Mouse (Mus musculus): Measurements from ENCODE around the gene Trpm4. TPM values are rescaled to one million over a fixed set of nuclear protein-coding genes. Genes with fewer than 3 reads are reported as not detected.

The Trpm4 gene
- polyA plus RNA-seq, 1 experiment from 2014 or later, result 15.7 TPM

GRCm38 (mm10) chr7:45328841-45329475 is 4.6 kb downstream of the Trpm4 start:
- no peak for DNase-seq
- TF ChIP-seq CTCF (IDR thresholded peaks at IDR 0.05; ENCODE audit: low read depth), result no peak
- Histone ChIP-seq H3K27ac (ENCODE audit: low read depth) (no peak overlapping the region), H3K9ac (no peak overlapping the region), H3K36me3 (ENCODE audit: insufficient read depth) (peaks cover 9% of the 10 kb centered on the region), H3K27me3 (ENCODE audit: insufficient read depth, low read length) (no peaks in the 10 kb centered on the region), H3K9me3 (ENCODE audit: low read depth, low read length) (no peaks in the 10 kb centered on the region), H3K4me2 (no peak overlapping the region), H3K4me1 (ENCODE audit: insufficient read depth) (peaks cover 9% of the 10 kb centered on the region), H3K4me3 (ENCODE audit: low read depth, low read length) (no peak overlapping the region)
- no peak for ATAC-seq (ENCODE audit: insufficient read depth)
- WGBS, result 79% methylated on average over 13 of the region's 13 CpGs

- Histone ChIP-seq H3K9ac (no peak overlapping the region), H3K4me3 (ENCODE audit: low read depth, low read length) (no peak overlapping the region), H3K4me2 (no peak overlapping the region), H3K27ac (ENCODE audit: low read depth) (no peak overlapping the region), H3K9me3 (ENCODE audit: low read depth, low read length) (no peaks in the 10 kb centered on the region), H3K4me1 (ENCODE audit: insufficient read depth) (no peaks in the 10 kb centered on the region), H3K27me3 (ENCODE audit: insufficient read depth, low read length) (no peaks in the 10 kb centered on the region), H3K36me3 (ENCODE audit: insufficient read depth) (peaks cover 16% of the 10 kb centered on the region)
- TF ChIP-seq CTCF (IDR thresholded peaks at IDR 0.05; ENCODE audit: low read depth), result peak; percentile 31
- no peak for ATAC-seq (ENCODE audit: insufficient read depth)
- DNase-seq, result no peak
Measured at GRCm38 (mm10) chr7:45325800-45326199, 7.8 kb downstream of the Trpm4 start.

- WGBS, result 91% methylated on average over 5 of the region's 5 CpGs
- Histone ChIP-seq H3K4me1 (ENCODE audit: insufficient read depth) (no peaks in the 10 kb centered on the region), H3K27ac (ENCODE audit: low read depth) (no peak overlapping the region), H3K9ac (no peak overlapping the region), H3K27me3 (ENCODE audit: insufficient read depth, low read length) (no peaks in the 10 kb centered on the region), H3K4me3 (ENCODE audit: low read depth, low read length) (no peak overlapping the region), H3K9me3 (ENCODE audit: low read depth, low read length) (no peaks in the 10 kb centered on the region), H3K4me2 (no peak overlapping the region), H3K36me3 (ENCODE audit: insufficient read depth) (peaks cover 26% of the 10 kb centered on the region)
- DNase-seq (no peak), ATAC-seq (ENCODE audit: insufficient read depth) (no peak)
- no peak for TF ChIP-seq CTCF (IDR thresholded peaks at IDR 0.05; ENCODE audit: low read depth)
Measured at GRCm38 (mm10) chr7:45323069-45323468, 10.5 kb downstream of the Trpm4 start.

GRCm38 (mm10) chr7:45322245-45322644 is 11.3 kb downstream of the Trpm4 start:
- Histone ChIP-seq H3K36me3 (ENCODE audit: insufficient read depth) (peaks cover 26% of the 10 kb centered on the region), H3K27me3 (ENCODE audit: insufficient read depth, low read length) (no peaks in the 10 kb centered on the region), H3K4me1 (ENCODE audit: insufficient read depth) (no peaks in the 10 kb centered on the region), H3K9me3 (ENCODE audit: low read depth, low read length) (no peaks in the 10 kb centered on the region), H3K27ac (ENCODE audit: low read depth) (no peak overlapping the region), H3K4me2 (no peak overlapping the region), H3K4me3 (ENCODE audit: low read depth, low read length) (no peak overlapping the region), H3K9ac (no peak overlapping the region)
- no peak for DNase-seq
- no peak for TF ChIP-seq CTCF (IDR thresholded peaks at IDR 0.05; ENCODE audit: low read depth)
- no peak for ATAC-seq (ENCODE audit: insufficient read depth)
- 77% methylated on average over 4 of the region's 4 CpGs for WGBS

GRCm38 (mm10) chr7:45316536-45316935 is 17.0 kb downstream of the Trpm4 start:
- WGBS, result 85% methylated on average over 14 of the region's 14 CpGs
- DNase-seq (no peak), ATAC-seq (ENCODE audit: insufficient read depth) (no peak)
- no peak overlapping the region for H3K4me3 ChIP-seq (ENCODE audit: low read depth, low read length)
- no peaks in the 10 kb centered on the region for H3K27me3 ChIP-seq (ENCODE audit: insufficient read depth, low read length)
- no peak overlapping the region for H3K9ac ChIP-seq
- no peak for TF ChIP-seq CTCF (IDR thresholded peaks at IDR 0.05; ENCODE audit: low read depth)
- 0 out of 2 replicates have a peak, but pooled peaks cover 3% of the 10 kb centered on the region for H3K4me1 ChIP-seq (ENCODE audit: insufficient read depth)
- peaks cover 15% of the 10 kb centered on the region for H3K36me3 ChIP-seq (ENCODE audit: insufficient read depth)
- no peak overlapping the region for H3K4me2 ChIP-seq
- H3K9me3 ChIP-seq (ENCODE audit: low read depth, low read length), result no peaks in the 10 kb centered on the region
- H3K27ac ChIP-seq (ENCODE audit: low read depth), result no peak overlapping the region

- Histone ChIP-seq H3K9ac (no peak overlapping the region), H3K27me3 (ENCODE audit: insufficient read depth, low read length) (no peaks in the 10 kb centered on the region), H3K4me1 (ENCODE audit: insufficient read depth) (0 out of 2 replicates have a peak, but pooled peaks cover 3% of the 10 kb centered on the region), H3K4me2 (no peak overlapping the region), H3K9me3 (ENCODE audit: low read depth, low read length) (no peaks in the 10 kb centered on the region), H3K27ac (ENCODE audit: low read depth) (no peak overlapping the region), H3K36me3 (ENCODE audit: insufficient read depth) (peaks cover 20% of the 10 kb centered on the region), H3K4me3 (ENCODE audit: low read depth, low read length) (no peak overlapping the region)
- 80% methylated on average over 10 of the region's 10 CpGs for WGBS
- DNase-seq (no peak), ATAC-seq (ENCODE audit: insufficient read depth) (no peak)
- TF ChIP-seq CTCF (IDR thresholded peaks at IDR 0.05; ENCODE audit: low read depth), result no peak
Measured at GRCm38 (mm10) chr7:45315182-45315701, 18.3 kb downstream of the Trpm4 start.

GRCm38 (mm10) chr7:45313495-45313894 is 20.1 kb downstream of the Trpm4 start:
- H3K36me3 ChIP-seq (ENCODE audit: insufficient read depth), result peaks cover 16% of the 10 kb centered on the region
- no peak for ATAC-seq (ENCODE audit: insufficient read depth)
- no peak for TF ChIP-seq CTCF (IDR thresholded peaks at IDR 0.05; ENCODE audit: low read depth)
- no peak overlapping the region for H3K4me2 ChIP-seq
- no peak overlapping the region for H3K9ac ChIP-seq
- no peak overlapping the region for H3K4me3 ChIP-seq (ENCODE audit: low read depth, low read length)
- DNase-seq, result no peak
- 0 out of 2 replicates have a peak, but pooled peaks cover 3% of the 10 kb centered on the region for H3K4me1 ChIP-seq (ENCODE audit: insufficient read depth)
- no peaks in the 10 kb centered on the region for H3K27me3 ChIP-seq (ENCODE audit: insufficient read depth, low read length)
- 0 out of 2 replicates have a peak overlapping the region, but pooled peaks have one; percentile 25 for H3K27ac ChIP-seq (ENCODE audit: low read depth)
- no peaks in the 10 kb centered on the region for H3K9me3 ChIP-seq (ENCODE audit: low read depth, low read length)
- WGBS, result 23% methylated on average over 9 of the region's 9 CpGs

All from lung, embryonic 14.5 days (tissue).